Mouse (Mus musculus) kidney, adult 2 months (tissue): ENCODE data around the gene Vamp5.

Experiments
- CTCF ChIP-seq: fragments of 200-500 bp; conservative IDR thresholded peaks from 2 replicates; pipeline ENCODE4 v1.5.1; 2011; ENCODE audit warnings: low read depth, mild to moderate bottlenecking, control low read depth, low read length, moderate library complexity, mixed read lengths; ENCODE audit not compliant: insufficient read depth, insufficient read length
- POLR2A ChIP-seq: fragments of 200-500 bp; IDR thresholded peaks from one replicate; pipeline ENCODE4 v1.6.1; 2011; ENCODE audit warnings: low read depth, low read length, control low read depth

DNA sequence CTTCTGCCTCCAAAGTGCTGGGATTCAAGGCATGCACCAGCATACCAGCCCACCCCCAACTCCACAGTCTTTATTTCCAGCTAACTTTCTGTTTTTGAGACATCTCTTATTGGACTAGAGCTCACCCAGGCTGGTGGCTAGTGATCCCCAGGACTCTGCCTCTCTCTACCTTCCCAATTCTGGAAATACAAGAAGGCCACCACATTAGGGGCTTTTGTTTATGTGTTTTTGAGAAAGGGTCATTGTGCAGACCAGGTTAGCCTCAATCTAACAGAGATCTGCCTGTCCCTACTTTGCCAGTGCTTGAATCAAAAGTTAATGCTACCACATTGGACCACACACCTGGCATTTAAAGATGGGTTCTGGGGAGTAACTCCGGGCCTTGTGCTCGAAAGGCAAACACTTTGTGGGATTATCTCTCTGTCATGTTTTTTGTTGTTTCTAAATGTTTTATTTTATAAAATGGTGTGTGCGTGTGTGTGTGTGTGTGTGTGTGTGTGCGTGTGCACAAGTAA, 12.8 kb downstream of the Vamp5 start:
- TF ChIP-seq CTCF (no peak), POLR2A (no peak)
